Mouse (Mus musculus) CH12.LX (cell line): Measurements from ENCODE around the gene Stk39. TPM values are rescaled to one million over a fixed set of nuclear protein-coding genes. Genes with fewer than 3 reads are reported as not detected.

Experiments
- DNase-seq: peaks from one replicate; pipeline ENCODE4 v3.0.0-alpha.2; 2013; ENCODE audit errors: extremely low read depth
- H3K27ac ChIP-seq: 2 replicates; pipeline ENCODE4 v1.5.1; 2012; ENCODE audit warnings: low read depth, mild to moderate bottlenecking, control low read depth, moderate library complexity; ENCODE audit not compliant: insufficient read depth
- H3K27me3 ChIP-seq: replicated peaks from 2 replicates; pipeline ENCODE3; 2012; ENCODE audit warnings: inconsistent platforms
- H3K36me3 ChIP-seq, 2 experiments: replicated peaks in 1 of 2; 2 replicates each; pipeline versions ENCODE3 to v1.6.1; 2012; ENCODE audit warnings: inconsistent platforms in 1 of 2, low read length in 1 of 2, mild to moderate bottlenecking in 1 of 2, mixed read lengths in 1 of 2, moderate library complexity in 1 of 2; ENCODE audit not compliant: control insufficient read depth in 1 of 2, insufficient read depth in 1 of 2
- H3K4me1 ChIP-seq, 2 experiments: 2 replicates each; pipeline ENCODE4 v1.6.1; 2012; ENCODE audit warnings: inconsistent platforms in 1 of 2, moderate library complexity in 1 of 2; ENCODE audit not compliant: insufficient read depth in 2 of 2, control insufficient read depth in 1 of 2
- H3K4me2 ChIP-seq: 2 replicates; pipeline ENCODE4 v1.6.1; 2012; ENCODE audit warnings: low read depth, mild to moderate bottlenecking, control low read depth; ENCODE audit not compliant: poor library complexity, insufficient read depth, severe bottlenecking
- H3K4me3 ChIP-seq, 3 experiments: fragments of 150-350 bp in 1 of 3; sonication (generic) in 1 of 3; replicated peaks in 1 of 3; 2 replicates each; pipeline versions ENCODE3 to v1.5.1; 2011 to 2012; ENCODE audit warnings: low read depth in 2 of 3, low read length in 2 of 3, mild to moderate bottlenecking in 2 of 3, moderate library complexity in 2 of 3, control low read depth in 1 of 3, improper control_type of control experiment in 1 of 3, inconsistent platforms in 1 of 3, mixed read lengths in 1 of 3; ENCODE audit not compliant: poor library complexity in 1 of 3
- H3K79me2 ChIP-seq: replicated peaks from 2 replicates; pipeline ENCODE4 v1.6.1; 2012; ENCODE audit warnings: mild to moderate bottlenecking, moderate library complexity; ENCODE audit not compliant: control insufficient read depth, poor library complexity, insufficient read depth, severe bottlenecking; ENCODE audit errors: extremely low read depth
- H3K9ac ChIP-seq: 2 replicates; pipeline ENCODE4 v1.6.1; 2012; ENCODE audit warnings: low read depth, mild to moderate bottlenecking, control low read depth, moderate library complexity; ENCODE audit not compliant: insufficient read depth
- H3K9me3 ChIP-seq: replicated peaks from 2 replicates; pipeline ENCODE3; 2012; ENCODE audit warnings: low read length, inconsistent platforms, mixed read lengths
- BHLHE40 ChIP-seq: IDR thresholded peaks from 2 replicates; pipeline ENCODE4 v1.6.1; 2011; ENCODE audit warnings: mild to moderate bottlenecking, low read depth, low read length, improper control_type of control experiment
- CHD1 ChIP-seq: IDR thresholded peaks from 2 replicates; pipeline ENCODE4 v1.6.1; 2012; ENCODE audit warnings: low read depth, low read length, improper control_type of control experiment, inconsistent platforms
- CHD2 ChIP-seq: IDR thresholded peaks from 2 replicates; pipeline ENCODE4 v1.6.1; 2011; ENCODE audit warnings: low read length, improper control_type of control experiment
- CTCF ChIP-seq, 2 experiments: IDR thresholded peaks in 1 of 2; conservative IDR thresholded peaks in 1 of 2; 2 replicates each; pipeline ENCODE4 v1.5.1; 2011 to 2012; ENCODE audit warnings: low read depth in 2 of 2, low read length in 2 of 2, improper control_type of control experiment in 1 of 2, inconsistent platforms in 1 of 2, mild to moderate bottlenecking in 1 of 2, moderate library complexity in 1 of 2
- E2F4 ChIP-seq: IDR thresholded peaks from 2 replicates; pipeline ENCODE4 v1.6.1; 2011; ENCODE audit warnings: low read depth, low read length, improper control_type of control experiment; ENCODE audit not compliant: insufficient replicate concordance
- ELF1 ChIP-seq: IDR thresholded peaks from 2 replicates; pipeline ENCODE4 v1.6.1; 2014; ENCODE audit warnings: low read depth, mild to moderate bottlenecking, inconsistent platforms, low read length, improper control_type of control experiment
- GABPA ChIP-seq: IDR thresholded peaks from 2 replicates; pipeline ENCODE4 v1.6.1; 2012; ENCODE audit warnings: low read depth, low read length, improper control_type of control experiment, inconsistent platforms; ENCODE audit not compliant: insufficient replicate concordance
- IRF4 ChIP-seq: IDR thresholded peaks from 2 replicates; pipeline ENCODE4 v1.6.1; 2014; ENCODE audit warnings: low read depth, mild to moderate bottlenecking, inconsistent platforms, low read length, improper control_type of control experiment
- JUN ChIP-seq: IDR thresholded peaks from 2 replicates; pipeline ENCODE4 v1.6.1; 2011; ENCODE audit warnings: low read depth, mild to moderate bottlenecking, low read length, improper control_type of control experiment, moderate library complexity; ENCODE audit not compliant: insufficient read depth
- MAFK ChIP-seq: IDR thresholded peaks from 2 replicates; pipeline ENCODE4 v1.6.1; 2011; ENCODE audit warnings: low read length, improper control_type of control experiment; ENCODE audit not compliant: insufficient replicate concordance
- MAX ChIP-seq: IDR thresholded peaks from 2 replicates; pipeline ENCODE4 v1.6.1; 2011; ENCODE audit warnings: low read length, improper control_type of control experiment
- MEF2A ChIP-seq: IDR thresholded peaks from 2 replicates; pipeline ENCODE4 v1.6.1; 2014; ENCODE audit warnings: low read depth, mild to moderate bottlenecking, inconsistent platforms, low read length, improper control_type of control experiment, borderline replicate concordance
- MXI1 ChIP-seq: IDR thresholded peaks from 2 replicates; pipeline ENCODE4 v1.6.1; 2011; ENCODE audit warnings: mild to moderate bottlenecking, low read depth, low read length, improper control_type of control experiment
- NELFE ChIP-seq: IDR thresholded peaks from 2 replicates; pipeline ENCODE4 v1.6.1; 2011; ENCODE audit warnings: low read depth, low read length, improper control_type of control experiment
- POLR2AphosphoS2 ChIP-seq: IDR thresholded peaks from 2 replicates; pipeline ENCODE4 v1.6.1; 2011; ENCODE audit warnings: low read depth, low read length, improper control_type of control experiment
- RAD21 ChIP-seq: IDR thresholded peaks from 2 replicates; pipeline ENCODE4 v1.6.1; 2011; ENCODE audit warnings: low read depth, mild to moderate bottlenecking, low read length, improper control_type of control experiment, moderate library complexity
- RCOR1 ChIP-seq: conservative IDR thresholded peaks from 2 replicates; pipeline ENCODE4 v1.6.1; 2012; ENCODE audit warnings: low read depth, mild to moderate bottlenecking, inconsistent platforms, low read length, improper control_type of control experiment
- SIN3A ChIP-seq: IDR thresholded peaks from 2 replicates; pipeline ENCODE4 v1.6.1; 2012; ENCODE audit warnings: low read length, improper control_type of control experiment, inconsistent platforms
- SMC3 ChIP-seq: IDR thresholded peaks from 2 replicates; pipeline ENCODE4 v1.6.1; 2011; ENCODE audit warnings: low read depth, low read length, improper control_type of control experiment
- TCF12 ChIP-seq: IDR thresholded peaks from 2 replicates; pipeline ENCODE4 v1.6.1; 2014; ENCODE audit warnings: low read depth, mild to moderate bottlenecking, inconsistent platforms, low read length, improper control_type of control experiment
- UBTF ChIP-seq: IDR thresholded peaks from 2 replicates; pipeline ENCODE4 v1.6.1; 2012; ENCODE audit warnings: low read depth, mild to moderate bottlenecking, inconsistent platforms, low read length, improper control_type of control experiment, moderate library complexity
- USF1 ChIP-seq: IDR thresholded peaks from 2 replicates; pipeline ENCODE4 v1.6.1; 2014; ENCODE audit warnings: low read depth, mild to moderate bottlenecking, inconsistent platforms, low read length, improper control_type of control experiment
- ZMIZ1 ChIP-seq: IDR thresholded peaks from 2 replicates; pipeline ENCODE4 v1.6.1; 2012; ENCODE audit warnings: low read depth, mild to moderate bottlenecking, inconsistent platforms, low read length, improper control_type of control experiment
- ZNF384 ChIP-seq: IDR thresholded peaks from 2 replicates; pipeline ENCODE4 v1.6.1; 2012; ENCODE audit warnings: low read depth, low read length, improper control_type of control experiment, inconsistent platforms
- dilution Hi-C: fragments of 300-500 bp; cut with MboI; formaldehyde crosslinking; loops from 2 replicates; pipeline ENCODE4 v1.14.3; 2020; ENCODE audit warnings: low sequenced_read_pairs; ENCODE audit not compliant: extremely low pct_unique_long_range_greater_than_20kb, extremely low pct_ligation_motif_present
- in situ Hi-C: fragments of 300-500 bp; cut with MboI; formaldehyde crosslinking; loops from 3 replicates; pipeline ENCODE4 v1.14.3; 2019; ENCODE audit warnings: low sequenced_read_pairs, low pct_ligation_motif_present, low pct_unique_long_range_greater_than_20kb, mixed read lengths
- polyA plus RNA-seq: library from polyadenylated mRNA; unstranded; fragments of >175 nt; gene quantifications from 2 replicates; pipeline ENCODE4 v1.2.1, GENCODE M21; 2012; ENCODE audit warnings: low read depth; ENCODE audit not compliant: insufficient read length
- total RNA-seq, 2 experiments: library from RNA; depleted of rRNA; stranded (reverse); fragments of 300-350 nt in 1 of 2; fragments of >200 nt in 1 of 2; gene quantifications; 2 replicates each; pipeline ENCODE4 v1.2.3; 2012 to 2014

Gene Stk39
- total and polyA plus RNA-seq, 3 experiments, result not detected

DNA sequence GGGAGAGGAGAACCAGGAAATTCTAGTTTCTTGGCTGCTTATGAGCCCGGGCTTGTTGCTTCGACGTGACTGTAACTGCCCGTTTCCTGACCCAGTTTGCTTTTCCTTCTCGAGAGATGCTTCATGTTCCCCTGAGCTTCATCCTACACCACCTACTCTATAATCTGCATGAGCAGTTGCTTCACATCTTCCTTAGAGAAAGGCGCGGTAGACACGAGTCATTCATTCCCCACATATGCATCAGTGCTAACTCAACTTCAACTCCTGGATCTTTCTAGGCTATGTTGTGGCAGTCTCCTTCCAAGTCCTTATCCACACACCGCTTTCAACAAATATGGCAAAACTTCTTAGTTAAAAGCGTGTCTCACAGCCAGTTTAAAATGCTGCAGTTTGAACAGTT, 184.0 kb downstream of the Stk39 start:
- Histone ChIP-seq H3K79me2 (no peaks in the 10 kb centered on the region), H3K4me2 (no peak overlapping the region), H3K36me3 (no peaks in the 10 kb centered on the region), H3K9ac (no peak overlapping the region), H3K4me3 (no peak overlapping the region), H3K27me3 (no peaks in the 10 kb centered on the region), H3K27ac (no peak overlapping the region), H3K4me1 (no peaks in the 10 kb centered on the region), H3K9me3 (peaks cover 67% of the 10 kb centered on the region)
- dilution Hi-C loops (no loop called here), in situ Hi-C loops (no loop called here)
- TF ChIP-seq BHLHE40 (no peak), E2F4 (no peak), ZNF384 (no peak), SIN3A (no peak)
- DNase-seq, result no peak

- Histone ChIP-seq H3K79me2 (no peaks in the 10 kb centered on the region), H3K4me2 (no peak overlapping the region), H3K4me3 (no peak overlapping the region), H3K36me3 (no peaks in the 10 kb centered on the region), H3K4me1 (no peaks in the 10 kb centered on the region), H3K27me3 (no peaks in the 10 kb centered on the region), H3K27ac (no peak overlapping the region), H3K9ac (no peak overlapping the region), H3K9me3 (peaks cover 68% of the 10 kb centered on the region)
- dilution Hi-C loops, result no loop called here
- no peak for TF ChIP-seq SIN3A
- TF ChIP-seq MXI1, result no peak
- no peak for TF ChIP-seq RAD21
- no peak for TF ChIP-seq RCOR1
- TF ChIP-seq MEF2A, result no peak
- no peak for TF ChIP-seq CHD2
- TF ChIP-seq CTCF (conservative IDR thresholded peaks at IDR 0.05 in 1 of 2, IDR thresholded peaks at IDR 0.05 in 1 of 2; ENCODE audit: low read depth in 2 of 2, low read length in 2 of 2), result no peak
- no peak for TF ChIP-seq ZNF384
- TF ChIP-seq USF1, result no peak
- no peak for TF ChIP-seq UBTF
- no peak for TF ChIP-seq ELF1
- no peak for TF ChIP-seq GABPA
- TF ChIP-seq MAX, result no peak
- in situ Hi-C loops, result no loop called here
- DNase-seq, result no peak
Measured at GRCm38 (mm10) chr2:68284391-68284790, 187.7 kb downstream of the Stk39 start.

DNA sequence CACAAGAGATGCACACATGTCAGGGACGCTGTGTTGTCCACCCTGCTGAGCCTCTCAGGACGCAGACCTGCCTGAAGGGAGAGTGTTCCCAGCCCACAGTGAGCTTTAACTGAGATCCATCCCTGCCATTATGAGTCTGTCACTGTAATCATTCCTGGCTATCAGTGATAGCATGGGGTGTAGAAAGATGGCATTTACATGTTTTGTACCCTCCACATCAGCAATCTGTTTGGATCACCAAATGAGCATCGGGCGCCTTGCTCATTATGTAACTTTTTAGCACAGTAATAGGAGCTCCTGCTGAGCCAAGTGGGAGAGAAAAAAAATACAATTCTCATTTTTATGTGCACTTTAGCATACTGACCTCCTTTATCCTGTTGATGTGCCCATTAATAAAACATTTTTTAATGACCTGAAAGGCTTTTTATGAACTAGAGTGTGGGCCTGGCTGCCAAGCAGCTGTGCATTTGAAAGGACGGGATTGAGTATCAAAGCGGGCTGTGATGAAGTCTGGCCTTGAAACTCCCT, 189.0 kb downstream of the Stk39 start:
- no peak for DNase-seq
- Histone ChIP-seq H3K27ac (no peak overlapping the region), H3K4me3 (no peak overlapping the region), H3K27me3 (no peaks in the 10 kb centered on the region), H3K9ac (no peak overlapping the region), H3K4me2 (no peak overlapping the region), H3K79me2 (no peaks in the 10 kb centered on the region), H3K36me3 (no peaks in the 10 kb centered on the region), H3K4me1 (no peaks in the 10 kb centered on the region), H3K9me3 (peaks cover 63% of the 10 kb centered on the region)
- in situ Hi-C loops (no loop called here), dilution Hi-C loops (no loop called here)
- no peak for TF ChIP-seq JUN
- no peak for TF ChIP-seq MXI1
- no peak for TF ChIP-seq TCF12
- no peak for TF ChIP-seq IRF4
- TF ChIP-seq NELFE, result no peak
- TF ChIP-seq ELF1, result no peak
- no peak for TF ChIP-seq CHD1
- TF ChIP-seq SMC3, result no peak
- no peak for TF ChIP-seq MAFK
- TF ChIP-seq CTCF (conservative IDR thresholded peaks at IDR 0.05 in 1 of 2, IDR thresholded peaks at IDR 0.05 in 1 of 2; ENCODE audit: low read depth in 2 of 2, low read length in 2 of 2), result no peak
- TF ChIP-seq SIN3A, result no peak
- TF ChIP-seq BHLHE40, result no peak
- TF ChIP-seq MAX, result no peak
- no peak for TF ChIP-seq MEF2A
- no peak for TF ChIP-seq POLR2AphosphoS2
- no peak for TF ChIP-seq GABPA
- TF ChIP-seq ZMIZ1, result no peak
